Mouse (Mus musculus) cerebellum, adult 2 months (tissue): Measurements from ENCODE around the gene Leng8.

Source experiments
- CTCF ChIP-seq: fragments of 200-500 bp; IDR thresholded peaks from 2 replicates; pipeline ENCODE4 v1.5.1; 2011; ENCODE audit warnings: low read depth, mild to moderate bottlenecking, control low read depth, low read length, moderate library complexity, borderline replicate concordance; ENCODE audit not compliant: insufficient read depth
- POLR2A ChIP-seq: fragments of 200-500 bp; IDR thresholded peaks from 2 replicates; pipeline ENCODE4 v1.6.1; 2011; ENCODE audit warnings: low read length, control low read depth, borderline replicate concordance; ENCODE audit not compliant: insufficient read depth

DNA sequence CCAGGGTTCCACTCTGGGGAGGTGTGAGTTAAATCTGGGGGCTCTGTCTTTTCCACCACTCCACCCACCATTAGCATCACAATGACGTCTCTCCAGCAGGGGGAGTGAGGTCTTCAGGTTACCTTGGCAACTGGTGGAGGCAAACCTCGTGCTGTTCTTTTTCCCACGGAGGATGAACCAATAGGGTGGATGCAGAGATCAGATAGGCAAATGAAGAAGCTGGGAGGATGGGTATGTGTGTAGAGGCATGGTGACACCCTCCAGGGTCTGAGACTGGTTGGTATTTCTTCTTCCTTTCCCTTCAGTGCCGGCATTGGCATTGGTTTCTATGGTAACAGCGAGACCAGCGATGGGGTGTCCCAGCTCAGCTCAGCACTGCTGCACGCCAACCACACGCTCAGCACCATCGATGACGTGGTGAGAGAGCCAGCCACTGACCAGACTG lies 12.5 kb upstream of the Leng8 start:
- TF ChIP-seq POLR2A (no peak), CTCF (peak; percentile 25; the same call in 1 of the 2 replicates)
